Mouse (Mus musculus): Measurements from ENCODE around the gene Sorbs1. TPM values are rescaled to one million over a fixed set of nuclear protein-coding genes. Genes with fewer than 3 reads are reported as not detected.
"Not testable (repeated sequence)": the region's sequence is repeated elsewhere in the genome, so short reads cannot be mapped to it uniquely, and the experiment has no call there.

The Sorbs1 gene
- 80.7 and 84.4 TPM in 2 replicates for polyA plus RNA-seq (2011; ENCODE audit: insufficient read depth, insufficient read length, low read depth, missing spikeins)

DNA sequence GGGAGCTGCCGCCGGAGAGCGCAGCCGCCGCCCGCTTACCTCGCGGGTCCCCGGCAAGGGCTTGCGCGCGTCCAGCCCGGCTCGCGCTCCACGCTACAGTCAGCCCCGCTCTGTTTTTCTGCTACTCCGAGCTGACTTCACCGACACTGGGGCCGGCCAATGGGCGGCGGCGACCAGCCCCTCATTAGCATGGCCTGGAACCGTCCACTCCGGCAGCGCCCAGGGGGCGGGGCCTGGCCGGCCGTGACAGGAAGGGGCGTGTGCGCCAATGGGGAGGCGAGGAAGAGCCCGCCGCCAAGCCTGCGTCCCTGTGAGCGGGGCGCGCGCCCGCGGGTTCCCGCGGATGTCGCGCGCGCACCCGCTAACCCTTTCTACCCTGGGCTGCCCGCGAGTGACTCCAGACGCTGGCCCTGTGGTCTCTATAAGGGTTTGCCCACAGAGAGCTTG, at the start of gene Sorbs1:
Gene Sorbs1, minus strand, starts transcription at position 148 of the 447 bp plus-strand sequence.
- peaks cover 2% of the 10 kb centered on the region for H3K4me1 ChIP-seq (ENCODE audit: control insufficient read depth, insufficient read depth, low read length)
- H3K27me3 ChIP-seq (ENCODE audit: control insufficient read depth, insufficient read depth, low read length, poor library complexity, severe bottlenecking), result no peaks in the 10 kb centered on the region
- H3K27ac ChIP-seq (ENCODE audit: insufficient read depth, low read length), result no peak within 1 kb of the TSS
- peak within 1 kb of the TSS; percentile 79 for H3K9ac ChIP-seq (ENCODE audit: low read depth, poor library complexity, severe bottlenecking)
- TF ChIP-seq POLR2A (IDR thresholded peaks at IDR 0.05; ENCODE audit: insufficient read depth, low read length), result peak; percentile 48
- no peak for TF ChIP-seq EP300 (IDR thresholded peaks at IDR 0.05; ENCODE audit: insufficient read depth, low read depth, low read length)
- no peaks in the 10 kb centered on the region for H3K9me3 ChIP-seq (replicated peaks; ENCODE audit: control insufficient read depth, insufficient read depth, low read length, poor library complexity, severe bottlenecking)
- peak within 1 kb of the TSS; percentile 87 for H3K4me3 ChIP-seq (ENCODE audit: low read depth, low read length)
- no peaks in the 10 kb centered on the region for H3K36me3 ChIP-seq (ENCODE audit: control insufficient read depth, insufficient read depth, low read length, poor library complexity, severe bottlenecking)

DNA sequence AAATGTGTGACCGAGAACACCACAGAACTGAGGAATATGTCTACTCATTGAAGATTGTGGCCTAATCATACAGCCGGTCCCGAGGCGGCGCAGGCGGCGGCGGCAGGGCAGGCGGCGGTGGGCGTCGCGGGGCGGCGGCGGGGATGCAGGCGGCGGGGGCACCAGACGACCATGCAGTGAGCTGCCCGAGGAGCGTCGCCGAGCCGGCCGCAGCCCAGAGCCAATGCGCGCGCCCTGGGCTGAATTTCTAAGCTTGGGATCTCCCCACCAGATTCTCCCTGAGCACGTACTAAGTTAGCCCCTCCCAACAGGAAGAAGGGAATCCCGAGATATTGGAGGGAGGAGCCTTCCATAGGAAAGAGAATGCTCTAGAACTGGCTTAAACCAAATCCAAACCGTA, 47.9 kb upstream of the Sorbs1 start:
- not testable (repeated sequence) for H3K4me1 ChIP-seq (ENCODE audit: control insufficient read depth, insufficient read depth, low read length); H3K27me3 ChIP-seq (ENCODE audit: control insufficient read depth, insufficient read depth, low read length, poor library complexity, severe bottlenecking); H3K27ac ChIP-seq (ENCODE audit: insufficient read depth, low read length); H3K9me3 ChIP-seq (replicated peaks; ENCODE audit: control insufficient read depth, insufficient read depth, low read length, poor library complexity, severe bottlenecking)
- Histone ChIP-seq H3K36me3 (ENCODE audit: control insufficient read depth, insufficient read depth, low read length, poor library complexity, severe bottlenecking) (peaks cover 29% of the 10 kb centered on the region), H3K9ac (ENCODE audit: low read depth, poor library complexity, severe bottlenecking) (0 out of 2 replicates have a peak overlapping the region, but pooled peaks have one; percentile 11), H3K4me3 (ENCODE audit: low read depth, low read length) (peak overlapping the region; percentile 10; the same call in 1 of the 2 replicates)

DNA sequence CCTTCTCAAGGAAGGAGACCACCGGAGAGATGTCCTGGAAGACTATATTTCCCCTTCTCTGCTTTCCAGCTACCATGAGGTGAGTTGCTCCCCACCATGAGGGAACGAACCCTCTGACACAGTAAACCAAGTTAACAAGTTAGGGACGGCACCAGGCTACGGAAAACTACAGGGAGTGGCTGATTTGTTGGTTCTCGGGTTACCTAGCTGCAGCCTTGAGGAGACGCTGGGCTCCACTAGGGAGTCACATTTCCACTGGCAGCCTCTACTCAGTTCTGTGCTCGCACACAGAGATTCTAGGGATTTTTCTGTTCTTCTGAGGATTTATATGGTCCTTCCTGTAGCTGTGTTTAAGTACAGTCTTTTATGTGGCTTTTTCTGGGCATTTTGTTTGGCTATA, 42.5 kb upstream of the Sorbs1 start:
- Histone ChIP-seq H3K9ac (ENCODE audit: low read depth, poor library complexity, severe bottlenecking) (no peak overlapping the region), H3K4me1 (ENCODE audit: control insufficient read depth, insufficient read depth, low read length) (no peaks in the 10 kb centered on the region), H3K36me3 (ENCODE audit: control insufficient read depth, insufficient read depth, low read length, poor library complexity, severe bottlenecking) (peaks cover 2% of the 10 kb centered on the region), H3K27me3 (ENCODE audit: control insufficient read depth, insufficient read depth, low read length, poor library complexity, severe bottlenecking) (no peaks in the 10 kb centered on the region), H3K4me3 (ENCODE audit: low read depth, low read length) (no peak overlapping the region), H3K27ac (ENCODE audit: insufficient read depth, low read length) (no peak overlapping the region), H3K9me3 (replicated peaks; ENCODE audit: control insufficient read depth, insufficient read depth, low read length, poor library complexity, severe bottlenecking) (no peaks in the 10 kb centered on the region)
- TF ChIP-seq POLR2A (IDR thresholded peaks at IDR 0.05; ENCODE audit: insufficient read depth, low read length), result no peak
- no peak for TF ChIP-seq EP300 (IDR thresholded peaks at IDR 0.05; ENCODE audit: insufficient read depth, low read depth, low read length)
- no peak for TF ChIP-seq CTCF (IDR thresholded peaks at IDR 0.05; ENCODE audit: low read depth, low read length)

DNA sequence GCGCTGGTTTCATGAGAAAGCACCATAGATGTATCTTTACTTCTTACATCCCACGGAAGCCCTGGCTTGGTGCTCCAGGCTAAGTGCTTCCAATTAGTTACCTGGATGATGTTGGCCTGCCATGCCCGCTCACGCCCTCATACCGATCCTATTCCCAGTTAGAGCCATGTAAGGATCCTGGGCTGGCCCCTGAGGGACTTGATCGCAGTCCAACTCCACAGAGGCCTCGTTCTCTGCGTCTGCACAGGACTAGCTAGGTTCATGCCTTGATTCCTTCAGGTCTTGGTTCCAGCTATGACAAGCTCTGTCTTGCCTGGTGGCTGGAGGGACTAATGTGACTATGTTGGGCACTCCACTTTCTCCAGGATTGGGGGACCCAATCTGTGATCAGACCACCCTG, 41.6 kb upstream of the Sorbs1 start:
- TF ChIP-seq CTCF (IDR thresholded peaks at IDR 0.05; ENCODE audit: low read depth, low read length) (no peak), EP300 (IDR thresholded peaks at IDR 0.05; ENCODE audit: insufficient read depth, low read depth, low read length) (no peak), POLR2A (IDR thresholded peaks at IDR 0.05; ENCODE audit: insufficient read depth, low read length) (no peak)
- no peaks in the 10 kb centered on the region for H3K27me3 ChIP-seq (ENCODE audit: control insufficient read depth, insufficient read depth, low read length, poor library complexity, severe bottlenecking)
- peaks cover 6% of the 10 kb centered on the region for H3K36me3 ChIP-seq (ENCODE audit: control insufficient read depth, insufficient read depth, low read length, poor library complexity, severe bottlenecking)

GRCm38 (mm10) chr19:40554343-40554742, 40.8 kb upstream of the Sorbs1 start:
- Histone ChIP-seq H3K4me1 (ENCODE audit: control insufficient read depth, insufficient read depth, low read length) (no peaks in the 10 kb centered on the region), H3K27me3 (ENCODE audit: control insufficient read depth, insufficient read depth, low read length, poor library complexity, severe bottlenecking) (no peaks in the 10 kb centered on the region), H3K36me3 (ENCODE audit: control insufficient read depth, insufficient read depth, low read length, poor library complexity, severe bottlenecking) (peaks cover 6% of the 10 kb centered on the region), H3K27ac (ENCODE audit: insufficient read depth, low read length) (no peak overlapping the region), H3K4me3 (ENCODE audit: low read depth, low read length) (no peak overlapping the region), H3K9ac (ENCODE audit: low read depth, poor library complexity, severe bottlenecking) (no peak overlapping the region), H3K9me3 (replicated peaks; ENCODE audit: control insufficient read depth, insufficient read depth, low read length, poor library complexity, severe bottlenecking) (no peaks in the 10 kb centered on the region)
- no peak for TF ChIP-seq POLR2A (IDR thresholded peaks at IDR 0.05; ENCODE audit: insufficient read depth, low read length)
- no peak for TF ChIP-seq CTCF (IDR thresholded peaks at IDR 0.05; ENCODE audit: low read depth, low read length)
- TF ChIP-seq EP300 (IDR thresholded peaks at IDR 0.05; ENCODE audit: insufficient read depth, low read depth, low read length), result no peak

More for the DNA sequence above, 41.6 kb upstream of the Sorbs1 start:
- Histone ChIP-seq H3K4me1 (ENCODE audit: control insufficient read depth, insufficient read depth, low read length) (no peaks in the 10 kb centered on the region), H3K9me3 (replicated peaks; ENCODE audit: control insufficient read depth, insufficient read depth, low read length, poor library complexity, severe bottlenecking) (no peaks in the 10 kb centered on the region), H3K27ac (ENCODE audit: insufficient read depth, low read length) (no peak overlapping the region), H3K4me3 (ENCODE audit: low read depth, low read length) (no peak overlapping the region), H3K9ac (ENCODE audit: low read depth, poor library complexity, severe bottlenecking) (no peak overlapping the region)

- Histone ChIP-seq H3K27me3 (ENCODE audit: control insufficient read depth, insufficient read depth, low read length, poor library complexity, severe bottlenecking) (no peaks in the 10 kb centered on the region), H3K27ac (ENCODE audit: insufficient read depth, low read length) (no peak overlapping the region), H3K4me3 (ENCODE audit: low read depth, low read length) (no peak overlapping the region), H3K4me1 (ENCODE audit: control insufficient read depth, insufficient read depth, low read length) (no peaks in the 10 kb centered on the region), H3K36me3 (ENCODE audit: control insufficient read depth, insufficient read depth, low read length, poor library complexity, severe bottlenecking) (peaks cover 6% of the 10 kb centered on the region), H3K9ac (ENCODE audit: low read depth, poor library complexity, severe bottlenecking) (no peak overlapping the region), H3K9me3 (replicated peaks; ENCODE audit: control insufficient read depth, insufficient read depth, low read length, poor library complexity, severe bottlenecking) (no peaks in the 10 kb centered on the region)
- TF ChIP-seq CTCF (IDR thresholded peaks at IDR 0.05; ENCODE audit: low read depth, low read length), result no peak
- TF ChIP-seq EP300 (IDR thresholded peaks at IDR 0.05; ENCODE audit: insufficient read depth, low read depth, low read length), result no peak
- no peak for TF ChIP-seq POLR2A (IDR thresholded peaks at IDR 0.05; ENCODE audit: insufficient read depth, low read length)
These were observed 40.3 kb upstream of the Sorbs1 start for GRCm38 (mm10) chr19:40553849-40554248.
